Mouse (Mus musculus) cerebellum, postnatal 10 days (tissue): Measurements from ENCODE around the gene En2.

Source experiments
- DNase-seq, 2 experiments: peaks; one replicate each; pipeline ENCODE4 v3.0.0; 2021; ENCODE audit warnings: mixed read lengths in 2 of 2

Gene En2

GRCm38 (mm10) chr5:28191201-28192098, 26.0 kb downstream of the En2 start:
- DNase-seq = peak; percentile 62 to 73

DNA sequence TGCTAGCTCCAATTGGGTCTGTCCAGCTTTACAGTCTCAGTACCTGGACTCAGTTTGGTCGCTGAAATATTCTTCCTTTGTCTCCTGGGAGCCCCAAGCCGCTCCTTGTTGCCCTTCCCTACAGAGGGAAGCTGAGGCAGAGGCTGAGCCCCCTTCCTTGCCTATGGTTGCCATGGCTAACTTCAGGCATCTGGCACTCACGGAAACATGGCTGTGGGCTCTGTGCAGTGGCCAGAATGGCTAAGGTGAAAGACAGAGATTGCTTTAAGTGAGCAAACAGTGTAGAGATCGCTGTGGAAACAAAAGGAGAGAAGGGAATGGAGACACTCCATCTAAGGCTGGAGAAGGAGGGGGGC, 26.6 kb downstream of the En2 start:
- DNase-seq = no peak

DNA sequence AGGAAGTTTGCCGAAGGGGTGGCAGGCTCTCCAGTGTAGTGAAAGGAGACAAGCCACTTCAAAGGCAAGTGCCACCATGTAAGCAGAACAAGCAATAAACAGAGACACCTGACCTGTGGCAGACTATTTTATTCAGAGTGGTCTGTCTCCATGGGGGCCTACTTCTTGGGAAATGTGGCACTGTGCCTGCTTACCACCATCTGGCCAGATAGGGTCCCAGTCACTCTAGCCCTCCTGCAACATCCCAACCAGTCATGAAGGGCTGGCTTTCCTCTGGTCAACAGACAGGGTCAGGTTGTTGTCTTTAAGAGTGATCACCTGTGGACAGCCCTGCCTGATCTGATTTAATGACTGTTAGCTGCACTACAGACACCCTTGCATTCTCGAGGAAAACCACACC, 30.0 kb downstream of the En2 start:
- DNase-seq = peak; percentile 55 to 57

DNA sequence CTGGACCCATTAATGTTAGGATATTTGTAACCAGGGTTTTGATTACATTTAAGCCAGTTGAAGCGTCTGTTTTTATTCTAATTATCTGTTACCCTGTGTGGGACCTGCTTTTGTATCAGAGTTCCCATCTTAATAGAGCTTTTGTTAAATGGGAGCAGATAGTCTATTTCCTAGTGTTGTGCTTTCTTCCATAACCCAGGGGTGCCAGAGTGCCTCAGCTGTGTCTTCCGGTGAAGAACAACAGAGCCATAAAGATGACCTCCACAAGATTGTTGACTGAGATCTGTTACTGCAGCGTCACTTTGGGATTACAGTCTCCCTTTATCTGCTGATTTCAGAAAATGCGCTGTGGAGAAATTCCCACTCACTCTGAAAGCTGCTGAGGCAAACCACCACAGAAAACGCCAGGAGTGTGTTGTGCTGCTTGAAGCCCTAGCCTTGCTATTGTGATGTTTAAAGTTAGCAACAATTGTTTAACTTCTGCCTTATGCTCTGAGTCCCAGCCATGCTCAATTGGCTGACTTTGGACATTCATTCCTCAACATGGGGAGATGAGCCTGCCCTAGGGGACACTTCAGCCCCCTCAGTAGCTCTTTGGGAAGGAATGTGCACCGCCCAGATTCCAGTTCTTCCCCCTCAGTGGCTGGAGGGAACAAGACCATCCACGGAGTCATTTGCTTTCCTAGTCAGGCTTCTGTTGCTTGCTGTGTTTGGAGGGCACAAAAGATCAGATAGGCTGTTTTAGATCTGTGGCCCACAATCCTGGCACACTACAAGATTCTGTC, 33.8 kb downstream of the En2 start:
- no peak for DNase-seq

DNA sequence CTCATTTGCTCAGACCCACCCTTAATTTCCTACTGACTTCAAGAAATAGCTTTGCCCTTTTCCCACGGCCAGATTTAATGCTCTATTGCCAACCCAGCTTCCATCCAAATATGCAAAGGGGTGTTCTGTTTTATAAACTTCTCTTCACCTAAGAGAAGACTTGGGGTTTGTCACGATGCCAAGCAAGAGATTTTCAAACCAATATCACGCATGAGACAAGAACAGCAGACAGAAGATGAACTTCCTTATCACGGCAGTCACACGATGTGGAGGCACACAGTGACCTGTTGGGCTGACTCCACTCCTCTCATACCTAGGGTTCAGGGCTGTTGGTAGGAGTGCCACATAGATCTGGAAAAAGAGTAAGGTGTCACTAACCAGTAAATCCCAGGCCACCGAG, 37.6 kb downstream of the En2 start:
- no peak for DNase-seq

DNA sequence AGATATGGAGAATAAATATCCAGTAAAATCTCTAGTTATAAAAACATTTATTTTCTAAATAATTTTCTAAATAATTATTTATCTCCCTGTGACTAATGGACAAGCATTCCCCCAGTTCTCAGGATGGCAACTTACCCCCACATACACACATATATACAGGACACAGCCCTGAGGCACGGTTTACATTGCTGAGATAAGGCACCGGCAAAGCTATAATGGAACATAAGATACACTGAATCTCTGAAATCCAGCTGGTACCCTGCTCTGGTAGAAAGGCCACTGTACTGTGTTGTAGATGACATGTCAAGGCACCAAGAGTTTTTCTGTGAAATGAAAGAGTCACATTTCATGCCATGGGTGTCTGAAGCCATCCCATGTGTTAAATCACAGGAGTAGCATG, 39.2 kb downstream of the En2 start:
- no peak for DNase-seq

- DNase-seq = no peak
These were observed 41.0 kb downstream of the En2 start for GRCm38 (mm10) chr5:28206448-28206847.

GRCm38 (mm10) chr5:28207043-28207442, 41.5 kb downstream of the En2 start:
- DNase-seq = peak; percentile 48 to 52

DNA sequence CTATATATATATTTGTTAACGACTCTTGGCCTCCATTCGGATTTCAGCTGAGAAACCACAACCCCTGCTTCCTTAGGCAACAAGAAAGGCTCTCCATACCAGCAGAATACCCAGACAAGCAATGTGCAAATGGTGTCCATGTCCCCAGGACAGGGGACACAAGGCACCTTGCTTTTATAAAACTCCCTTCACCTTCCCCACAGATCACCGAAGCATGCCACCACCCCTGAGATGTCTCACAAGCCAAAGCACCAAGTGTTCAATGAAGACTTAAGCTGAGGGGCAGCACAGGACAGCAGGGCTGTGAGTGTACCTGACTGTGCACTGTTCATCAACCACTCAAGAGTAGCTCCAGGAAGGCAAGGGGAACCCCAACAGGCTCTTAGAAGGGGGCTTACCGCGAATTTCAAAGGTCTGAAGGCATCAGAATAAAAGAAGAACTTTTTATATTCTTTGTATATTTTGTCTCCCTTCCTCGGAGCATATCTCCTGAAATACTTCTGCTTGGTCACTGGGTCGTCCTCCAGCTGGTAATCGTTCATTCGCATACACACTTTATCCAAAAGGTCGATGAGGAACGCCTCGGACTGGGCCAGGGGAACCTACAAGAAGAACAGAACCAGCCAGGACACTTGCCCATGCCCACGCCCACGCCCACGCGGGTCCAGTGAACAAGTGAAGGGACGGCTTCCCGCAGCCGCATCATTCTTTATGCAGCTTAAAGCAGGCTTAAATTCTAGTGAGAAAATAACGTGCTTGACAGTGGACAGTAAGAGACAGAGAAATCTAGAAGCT, 43.4 kb downstream of the En2 start:
- DNase-seq = peak; percentile 54 to 63

DNA sequence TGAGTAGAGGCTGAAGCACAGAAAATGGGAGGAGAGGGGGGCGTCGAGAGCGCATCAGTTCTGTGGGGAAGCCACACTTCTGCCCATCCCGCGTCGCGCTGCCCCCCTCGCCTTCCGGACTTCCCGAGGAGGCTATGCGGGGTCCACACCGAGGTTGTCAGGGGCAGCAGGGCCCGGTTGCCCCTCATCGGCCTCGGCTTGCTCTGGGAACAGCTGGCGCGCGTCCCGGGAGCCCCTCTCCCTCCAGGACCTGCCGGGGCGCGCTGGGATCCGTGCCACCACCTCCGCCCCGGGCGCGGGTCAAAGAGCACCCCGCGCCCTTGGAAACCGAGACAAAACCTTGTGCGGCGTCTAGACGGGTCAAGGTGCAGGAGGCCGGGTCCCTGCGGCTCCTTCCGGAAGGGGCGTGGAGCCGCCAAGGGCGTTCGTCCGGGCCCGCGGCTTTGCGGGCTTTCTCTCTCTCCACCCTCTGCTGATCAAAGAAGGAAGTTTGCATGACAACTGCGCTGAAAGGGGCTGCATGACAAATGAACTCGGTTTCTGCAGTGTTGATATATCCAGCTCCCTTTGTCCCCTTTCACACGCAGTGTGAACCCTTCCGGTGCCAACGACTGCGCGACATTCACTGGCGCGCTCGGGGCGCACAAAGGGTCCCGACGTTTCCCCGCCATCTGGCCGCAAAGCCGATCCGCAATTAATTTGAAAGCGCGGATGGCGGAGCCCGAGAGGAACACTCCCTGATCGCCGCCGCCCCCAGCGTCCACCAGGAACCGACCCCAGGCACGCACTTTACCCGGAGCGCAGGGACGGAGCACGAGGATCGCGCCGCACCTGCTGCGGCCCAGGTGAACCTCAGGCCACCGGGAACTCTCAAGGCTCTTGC, 44.3 kb downstream of the En2 start:
- peak; percentile 88 to 91 for DNase-seq

GRCm38 (mm10) chr5:28210591-28211550, 45.4 kb downstream of the En2 start:
- DNase-seq = peak; percentile 50 to 59

GRCm38 (mm10) chr5:28211651-28212310, 46.3 kb downstream of the En2 start:
- peak in 1 of 2 experiments; percentile 48 for DNase-seq

DNA sequence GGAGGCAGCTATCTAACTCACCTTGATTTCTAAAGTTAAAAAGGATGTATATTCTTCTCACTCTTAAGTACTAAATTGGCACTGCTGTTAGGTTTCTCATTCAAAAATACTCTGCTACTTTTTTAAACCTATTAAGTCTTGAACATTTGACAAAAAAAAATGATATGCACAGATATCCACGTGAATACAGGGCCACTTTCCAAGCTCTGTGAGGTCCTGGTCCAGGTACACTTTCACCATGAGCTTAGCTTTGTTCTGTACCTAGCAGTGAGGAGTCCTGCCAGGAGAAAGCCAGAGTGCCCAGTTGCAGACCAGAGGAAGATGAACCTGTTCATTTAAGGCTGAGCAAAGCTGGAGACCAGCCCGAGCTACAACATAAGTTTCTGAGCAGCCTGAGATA, 47.9 kb downstream of the En2 start:
- no peak for DNase-seq

- DNase-seq = no peak
These were observed 54.1 kb downstream of the En2 start for GRCm38 (mm10) chr5:28219596-28219995.
